Mouse (Mus musculus): ENCODE data around the gene Syn3. TPM values are rescaled to one million over a fixed set of nuclear protein-coding genes. Genes with fewer than 3 reads are reported as not detected.

Gene Syn3
- total and polyA plus RNA-seq, 2 experiments from 2014 or later = 18.3 to 67.4 TPM

- peak; percentile 22; the same call in 1 of the 2 replicates for TF ChIP-seq CTCF (IDR thresholded peaks at IDR 0.05; ENCODE audit: low read depth)
- H3K9ac ChIP-seq (replicated peaks; ENCODE audit: low read length) = no peak overlapping the region
- no peak overlapping the region for H3K27ac ChIP-seq
- no peak overlapping the region for H3K4me2 ChIP-seq (ENCODE audit: low read depth, low read length)
- WGBS = 75% methylated on average over 1 of the region's 1 CpGs
- DNase-seq (ENCODE audit: low spot score) (no peak), ATAC-seq (no peak)
- no peaks in the 10 kb centered on the region for H3K36me3 ChIP-seq (ENCODE audit: insufficient read depth, low read length)
- H3K27me3 ChIP-seq (ENCODE audit: insufficient read depth, low read length) = no peaks in the 10 kb centered on the region
- no peaks in the 10 kb centered on the region for H3K9me3 ChIP-seq (ENCODE audit: low read length)
- H3K4me1 ChIP-seq (ENCODE audit: insufficient read depth, low read length) = no peaks in the 10 kb centered on the region
- no peak overlapping the region for H3K4me3 ChIP-seq (ENCODE audit: low read length)
Measured at GRCm38 (mm10) chr10:86065661-86066060, 433.0 kb downstream of the Syn3 start.

- 5% methylated on average over 4 of the region's 4 CpGs for WGBS
Measured at GRCm38 (mm10) chr10:86064937-86065336, 433.8 kb downstream of the Syn3 start.

GRCm38 (mm10) chr10:86063018-86063384 is 435.7 kb downstream of the Syn3 start:
- no peak overlapping the region for H3K27ac ChIP-seq
- H3K4me1 ChIP-seq (ENCODE audit: insufficient read depth, low read length) = no peaks in the 10 kb centered on the region
- H3K4me2 ChIP-seq (ENCODE audit: low read depth, low read length) = no peak overlapping the region
- no peak for TF ChIP-seq CTCF (IDR thresholded peaks at IDR 0.05; ENCODE audit: low read depth)
- WGBS = 96% methylated on average over 8 of the region's 8 CpGs
- H3K4me3 ChIP-seq (ENCODE audit: low read length) = no peak overlapping the region
- no peak overlapping the region for H3K9ac ChIP-seq (replicated peaks; ENCODE audit: low read length)
- H3K9me3 ChIP-seq (ENCODE audit: low read length) = no peaks in the 10 kb centered on the region
- ATAC-seq (no peak), DNase-seq (ENCODE audit: low spot score) (no peak)
- H3K36me3 ChIP-seq (ENCODE audit: insufficient read depth, low read length) = no peaks in the 10 kb centered on the region
- no peaks in the 10 kb centered on the region for H3K27me3 ChIP-seq (ENCODE audit: insufficient read depth, low read length)

More at GRCm38 (mm10) chr10:86064937-86065336, 433.8 kb downstream of the Syn3 start:
- DNase-seq (ENCODE audit: low spot score) = peak; percentile 95
- Histone ChIP-seq H3K4me2 (ENCODE audit: low read depth, low read length) (no peak overlapping the region), H3K27ac (no peak overlapping the region), H3K36me3 (ENCODE audit: insufficient read depth, low read length) (no peaks in the 10 kb centered on the region), H3K4me3 (ENCODE audit: low read length) (no peak overlapping the region), H3K27me3 (ENCODE audit: insufficient read depth, low read length) (no peaks in the 10 kb centered on the region), H3K9ac (replicated peaks; ENCODE audit: low read length) (no peak overlapping the region), H3K9me3 (ENCODE audit: low read length) (no peaks in the 10 kb centered on the region), H3K4me1 (ENCODE audit: insufficient read depth, low read length) (no peaks in the 10 kb centered on the region)
- peak; percentile 98 for TF ChIP-seq CTCF (IDR thresholded peaks at IDR 0.05; ENCODE audit: low read depth)
- ATAC-seq = peak; percentile 85

- Histone ChIP-seq H3K27ac (no peak overlapping the region), H3K4me3 (ENCODE audit: low read length) (no peak overlapping the region), H3K4me1 (ENCODE audit: insufficient read depth, low read length) (no peaks in the 10 kb centered on the region), H3K27me3 (ENCODE audit: insufficient read depth, low read length) (no peaks in the 10 kb centered on the region), H3K9ac (replicated peaks; ENCODE audit: low read length) (no peak overlapping the region), H3K4me2 (ENCODE audit: low read depth, low read length) (no peak overlapping the region), H3K36me3 (ENCODE audit: insufficient read depth, low read length) (no peaks in the 10 kb centered on the region), H3K9me3 (ENCODE audit: low read length) (no peaks in the 10 kb centered on the region)
- 70% methylated on average over 5 of the region's 5 CpGs for WGBS
- TF ChIP-seq CTCF (IDR thresholded peaks at IDR 0.05; ENCODE audit: low read depth) = no peak
- no peak for DNase-seq (ENCODE audit: low spot score)
- ATAC-seq = no peak
Measured at GRCm38 (mm10) chr10:86062261-86063017, 436.3 kb downstream of the Syn3 start.

GRCm38 (mm10) chr10:86060267-86060666 is 438.4 kb downstream of the Syn3 start:
- peaks cover 12% of the 10 kb centered on the region; the same call in 1 of the 2 replicates for H3K36me3 ChIP-seq (ENCODE audit: insufficient read depth, low read length)
- no peak overlapping the region for H3K27ac ChIP-seq
- no peaks in the 10 kb centered on the region for H3K4me1 ChIP-seq (ENCODE audit: insufficient read depth, low read length)
- ATAC-seq = no peak
- no peaks in the 10 kb centered on the region for H3K9me3 ChIP-seq (ENCODE audit: low read length)
- no peak overlapping the region for H3K4me2 ChIP-seq (ENCODE audit: low read depth, low read length)
- DNase-seq (ENCODE audit: low spot score) = no peak
- H3K4me3 ChIP-seq (ENCODE audit: low read length) = no peak overlapping the region
- no peak for TF ChIP-seq CTCF (IDR thresholded peaks at IDR 0.05; ENCODE audit: low read depth)
- H3K9ac ChIP-seq (replicated peaks; ENCODE audit: low read length) = no peak overlapping the region
- WGBS = 54% methylated on average over 3 of the region's 3 CpGs
- H3K27me3 ChIP-seq (ENCODE audit: insufficient read depth, low read length) = no peaks in the 10 kb centered on the region

GRCm38 (mm10) chr10:86057712-86058111 is 441.0 kb downstream of the Syn3 start:
- peaks cover 17% of the 10 kb centered on the region; the same call in 1 of the 2 replicates for H3K36me3 ChIP-seq (ENCODE audit: insufficient read depth, low read length)
- H3K27ac ChIP-seq = no peak overlapping the region
- 56% methylated on average over 2 of the region's 2 CpGs for WGBS
- no peak overlapping the region for H3K9ac ChIP-seq (replicated peaks; ENCODE audit: low read length)
- no peaks in the 10 kb centered on the region for H3K9me3 ChIP-seq (ENCODE audit: low read length)
- H3K4me1 ChIP-seq (ENCODE audit: insufficient read depth, low read length) = no peaks in the 10 kb centered on the region
- no peak overlapping the region for H3K4me3 ChIP-seq (ENCODE audit: low read length)
- TF ChIP-seq CTCF (IDR thresholded peaks at IDR 0.05; ENCODE audit: low read depth) = no peak
- H3K4me2 ChIP-seq (ENCODE audit: low read depth, low read length) = no peak overlapping the region
- ATAC-seq = no peak
- no peak for DNase-seq (ENCODE audit: low spot score)
- no peaks in the 10 kb centered on the region for H3K27me3 ChIP-seq (ENCODE audit: insufficient read depth, low read length)

GRCm38 (mm10) chr10:86057286-86057685 is 441.4 kb downstream of the Syn3 start:
- H3K36me3 ChIP-seq (ENCODE audit: insufficient read depth, low read length) = peaks cover 17% of the 10 kb centered on the region; the same call in 1 of the 2 replicates
- ATAC-seq (no peak), DNase-seq (ENCODE audit: low spot score) (no peak)
- no peak overlapping the region for H3K27ac ChIP-seq
- H3K9me3 ChIP-seq (ENCODE audit: low read length) = no peaks in the 10 kb centered on the region
- no peak overlapping the region for H3K4me2 ChIP-seq (ENCODE audit: low read depth, low read length)
- no peak overlapping the region for H3K4me3 ChIP-seq (ENCODE audit: low read length)
- no peaks in the 10 kb centered on the region for H3K4me1 ChIP-seq (ENCODE audit: insufficient read depth, low read length)
- H3K27me3 ChIP-seq (ENCODE audit: insufficient read depth, low read length) = no peaks in the 10 kb centered on the region
- 72% methylated on average over 11 of the region's 11 CpGs for WGBS
- TF ChIP-seq CTCF (IDR thresholded peaks at IDR 0.05; ENCODE audit: low read depth) = no peak
- H3K9ac ChIP-seq (replicated peaks; ENCODE audit: low read length) = no peak overlapping the region

Data from hindbrain, postnatal 0 days (tissue).